Mouse (Mus musculus): ENCODE measurements around the gene Nxn.

- TF ChIP-seq EP300 (IDR thresholded peaks at IDR 0.05; ENCODE audit: low read depth) (no peak), CTCF (IDR thresholded peaks at IDR 0.05; ENCODE audit: low read depth) (no peak)
Observed at GRCm38 (mm10) chr11:76370491-76370890, 28.4 kb downstream of the Nxn start.
